Mouse (Mus musculus): Measurements from ENCODE around the gene Smok2a. TPM values are rescaled to one million over a fixed set of nuclear protein-coding genes. Genes with fewer than 3 reads are reported as not detected.
"Not testable (repeated sequence)": the region's sequence is repeated elsewhere in the genome, so short reads cannot be mapped to it uniquely, and the experiment has no call there.

The Smok2a gene
- total and polyA plus RNA-seq, 3 experiments = 0.11 TPM; not detected in 2

GRCm38 (mm10) chr17:13212136-13212850 lies 8.7 kb upstream of the Smok2a start:
- no peaks in the 10 kb centered on the region for H3K36me3 ChIP-seq (replicated peaks)
- TF ChIP-seq TAL1 (conservative IDR thresholded peaks at IDR 0.05; ENCODE audit: low read depth, low read length) (no peak), GATA1 (IDR thresholded peaks at IDR 0.05; ENCODE audit: borderline replicate concordance, low read length) (no peak), POLR2AphosphoS5 (IDR thresholded peaks at IDR 0.05; ENCODE audit: insufficient replicate concordance, low read depth, low read length) (no peak), CTCF (IDR thresholded peaks at IDR 0.05; ENCODE audit: low read depth, low read length) (no peak), GATA2 (IDR thresholded peaks at IDR 0.05; ENCODE audit: borderline replicate concordance, low read depth, low read length) (no peak)
- no peak overlapping the region for H3K4me3 ChIP-seq (ENCODE audit: low read depth, low read length)
- no peaks in the 10 kb centered on the region for H3K4me1 ChIP-seq (ENCODE audit: insufficient read depth, low read depth, low read length)
- DNase-seq (ENCODE audit: low spot score) = no peak
- H3K27me3 ChIP-seq (ENCODE audit: insufficient read depth, low read length) = no peaks in the 10 kb centered on the region
- ATAC-seq (ENCODE audit: extremely low read depth, insufficient number of reproducible peaks, low FRiP score, poor library complexity, severe bottlenecking) = no peak
- no peaks in the 10 kb centered on the region for H3K9me3 ChIP-seq (replicated peaks)

GRCm38 (mm10) chr17:13214169-13214568 lies 6.8 kb upstream of the Smok2a start:
- Histone ChIP-seq H3K4me3 (ENCODE audit: low read depth, low read length) (no peak overlapping the region), H3K27me3 (ENCODE audit: insufficient read depth, low read length) (no peaks in the 10 kb centered on the region), H3K36me3 (replicated peaks) (no peaks in the 10 kb centered on the region), H3K9me3 (replicated peaks) (no peaks in the 10 kb centered on the region), H3K4me1 (ENCODE audit: insufficient read depth, low read depth, low read length) (no peaks in the 10 kb centered on the region)
- no peak for ATAC-seq (ENCODE audit: extremely low read depth, insufficient number of reproducible peaks, low FRiP score, poor library complexity, severe bottlenecking)
- no peak for DNase-seq (ENCODE audit: low spot score)
- TF ChIP-seq TAL1 (conservative IDR thresholded peaks at IDR 0.05; ENCODE audit: low read depth, low read length) (no peak), GATA2 (IDR thresholded peaks at IDR 0.05; ENCODE audit: borderline replicate concordance, low read depth, low read length) (no peak), GATA1 (IDR thresholded peaks at IDR 0.05; ENCODE audit: borderline replicate concordance, low read length) (no peak), CTCF (IDR thresholded peaks at IDR 0.05; ENCODE audit: low read depth, low read length) (no peak), POLR2AphosphoS5 (IDR thresholded peaks at IDR 0.05; ENCODE audit: insufficient replicate concordance, low read depth, low read length) (no peak)

GRCm38 (mm10) chr17:13215595-13215994 lies 5.4 kb upstream of the Smok2a start:
- H3K36me3 ChIP-seq (replicated peaks) = no peaks in the 10 kb centered on the region
- no peaks in the 10 kb centered on the region for H3K4me1 ChIP-seq (ENCODE audit: insufficient read depth, low read depth, low read length)
- H3K9me3 ChIP-seq (replicated peaks) = no peaks in the 10 kb centered on the region
- no peak for TF ChIP-seq TAL1 (conservative IDR thresholded peaks at IDR 0.05; ENCODE audit: low read depth, low read length)
- TF ChIP-seq GATA2 (IDR thresholded peaks at IDR 0.05; ENCODE audit: borderline replicate concordance, low read depth, low read length) = no peak
- TF ChIP-seq GATA1 (IDR thresholded peaks at IDR 0.05; ENCODE audit: borderline replicate concordance, low read length) = no peak
- TF ChIP-seq POLR2AphosphoS5 (IDR thresholded peaks at IDR 0.05; ENCODE audit: insufficient replicate concordance, low read depth, low read length) = no peak
- no peak for TF ChIP-seq CTCF (IDR thresholded peaks at IDR 0.05; ENCODE audit: low read depth, low read length)
- DNase-seq (ENCODE audit: low spot score) (no peak), ATAC-seq (ENCODE audit: extremely low read depth, insufficient number of reproducible peaks, low FRiP score, poor library complexity, severe bottlenecking) (no peak)
- no peaks in the 10 kb centered on the region for H3K27me3 ChIP-seq (ENCODE audit: insufficient read depth, low read length)
- no peak overlapping the region for H3K4me3 ChIP-seq (ENCODE audit: low read depth, low read length)

- not testable (repeated sequence) for H3K9me3 ChIP-seq (replicated peaks); ATAC-seq (ENCODE audit: extremely low read depth, insufficient number of reproducible peaks, low FRiP score, poor library complexity, severe bottlenecking)
Observed at GRCm38 (mm10) chr17:13221921-13222320, 933 bp downstream of the Smok2a start.

GRCm38 (mm10) chr17:13229957-13230356 lies 9.0 kb downstream of the Smok2a start, which contains the start of gene Smok2b:
TSS of gene Smok2b (plus strand) at chr17:13230257.
- not testable (repeated sequence) for H3K9me3 ChIP-seq (replicated peaks); ATAC-seq (ENCODE audit: extremely low read depth, insufficient number of reproducible peaks, low FRiP score, poor library complexity, severe bottlenecking); DNase-seq (ENCODE audit: low spot score); H3K4me3 ChIP-seq (ENCODE audit: low read depth, low read length); H3K36me3 ChIP-seq (replicated peaks); H3K27me3 ChIP-seq (ENCODE audit: insufficient read depth, low read length); H3K4me1 ChIP-seq (ENCODE audit: insufficient read depth, low read depth, low read length)

More at GRCm38 (mm10) chr17:13221921-13222320, 933 bp downstream of the Smok2a start:
- H3K27me3 ChIP-seq (ENCODE audit: insufficient read depth, low read length); DNase-seq (ENCODE audit: low spot score); H3K36me3 ChIP-seq (replicated peaks); H3K4me1 ChIP-seq (ENCODE audit: insufficient read depth, low read depth, low read length); H3K4me3 ChIP-seq (ENCODE audit: low read depth, low read length): not testable (repeated sequence)

- H3K4me1 ChIP-seq (ENCODE audit: insufficient read depth, low read depth, low read length); H3K36me3 ChIP-seq (replicated peaks); H3K27me3 ChIP-seq (ENCODE audit: insufficient read depth, low read length); DNase-seq (ENCODE audit: low spot score); H3K4me3 ChIP-seq (ENCODE audit: low read depth, low read length); H3K9me3 ChIP-seq (replicated peaks); ATAC-seq (ENCODE audit: extremely low read depth, insufficient number of reproducible peaks, low FRiP score, poor library complexity, severe bottlenecking): not testable (repeated sequence)
Observed at GRCm38 (mm10) chr17:13239461-13239860, 18.5 kb downstream of the Smok2a start.

GRCm38 (mm10) chr17:13240807-13241727 lies 20.1 kb downstream of the Smok2a start:
- DNase-seq (ENCODE audit: low spot score); H3K4me1 ChIP-seq (ENCODE audit: insufficient read depth, low read depth, low read length); H3K9me3 ChIP-seq (replicated peaks); H3K27me3 ChIP-seq (ENCODE audit: insufficient read depth, low read length); ATAC-seq (ENCODE audit: extremely low read depth, insufficient number of reproducible peaks, low FRiP score, poor library complexity, severe bottlenecking); H3K36me3 ChIP-seq (replicated peaks); H3K4me3 ChIP-seq (ENCODE audit: low read depth, low read length): not testable (repeated sequence)

GRCm38 (mm10) chr17:13254786-13255185 lies 33.8 kb downstream of the Smok2a start:
- DNase-seq (ENCODE audit: low spot score); H3K27me3 ChIP-seq (ENCODE audit: insufficient read depth, low read length); H3K4me3 ChIP-seq (ENCODE audit: low read depth, low read length); ATAC-seq (ENCODE audit: extremely low read depth, insufficient number of reproducible peaks, low FRiP score, poor library complexity, severe bottlenecking); H3K9me3 ChIP-seq (replicated peaks); H3K4me1 ChIP-seq (ENCODE audit: insufficient read depth, low read depth, low read length); H3K36me3 ChIP-seq (replicated peaks): not testable (repeated sequence)

All from G1E (cell line).